Mouse (Mus musculus): ENCODE results near the gene Ankrd6. TPM values are rescaled to one million over a fixed set of nuclear protein-coding genes. Genes with fewer than 3 reads are reported as not detected.

Ankrd6 gene
- total and polyA plus RNA-seq, 3 experiments: 1.3 to 2.1 (median 1.6) TPM

- no peak for DNase-seq (ENCODE audit: extremely low read depth)
- Histone ChIP-seq H3K9me3 (replicated peaks; ENCODE audit: low read length) (no peaks in the 10 kb centered on the region), H3K4me2 (ENCODE audit: insufficient read depth, low read depth, poor library complexity, severe bottlenecking) (no peak overlapping the region), H3K4me1 (ENCODE audit: control insufficient read depth in 1 of 2, insufficient read depth in 2 of 2) (peaks cover 0 to 3% of the 10 kb centered on the region in 2 experiments; a peak in 2 of 4 replicates), H3K79me2 (replicated peaks; ENCODE audit: control insufficient read depth, extremely low read depth, insufficient read depth, poor library complexity, severe bottlenecking) (no peaks in the 10 kb centered on the region), H3K27ac (ENCODE audit: insufficient read depth, low read depth) (no peak overlapping the region), H3K36me3 (replicated peaks in 1 of 2; ENCODE audit: control insufficient read depth in 1 of 2, insufficient read depth in 1 of 2, low read length in 1 of 2) (no peaks in the 10 kb centered on the region), H3K27me3 (replicated peaks) (no peaks in the 10 kb centered on the region), H3K4me3 (replicated peaks in 1 of 3; ENCODE audit: low read depth in 2 of 3, low read length in 2 of 3, poor library complexity in 1 of 3) (no peak overlapping the region), H3K9ac (ENCODE audit: insufficient read depth, low read depth) (no peak overlapping the region)
- no peak for TF ChIP-seq RCOR1 (conservative IDR thresholded peaks at IDR 0.05; ENCODE audit: low read depth, low read length)
- TF ChIP-seq IRF4 (IDR thresholded peaks at IDR 0.05; ENCODE audit: low read depth, low read length): no peak
- TF ChIP-seq PAX5 (IDR thresholded peaks at IDR 0.05; ENCODE audit: low read length): no peak
- no peak for TF ChIP-seq SMC3 (IDR thresholded peaks at IDR 0.05; ENCODE audit: low read depth, low read length)
- no peak for TF ChIP-seq USF1 (IDR thresholded peaks at IDR 0.05; ENCODE audit: low read depth, low read length)
- no peak for TF ChIP-seq ZMIZ1 (IDR thresholded peaks at IDR 0.05; ENCODE audit: low read depth, low read length)
- TF ChIP-seq RAD21 (IDR thresholded peaks at IDR 0.05; ENCODE audit: low read depth, low read length): no peak
- TF ChIP-seq CHD1 (IDR thresholded peaks at IDR 0.05; ENCODE audit: low read depth, low read length): no peak
- no peak for TF ChIP-seq CHD2 (IDR thresholded peaks at IDR 0.05; ENCODE audit: low read length)
- TF ChIP-seq NELFE (IDR thresholded peaks at IDR 0.05; ENCODE audit: low read depth, low read length): no peak
- no peak for TF ChIP-seq MAX (IDR thresholded peaks at IDR 0.05; ENCODE audit: low read length)
- TF ChIP-seq POLR2A (IDR thresholded peaks at IDR 0.05; ENCODE audit: low read depth, low read length): no peak
- TF ChIP-seq MEF2A (IDR thresholded peaks at IDR 0.05; ENCODE audit: borderline replicate concordance, low read depth, low read length): no peak
- dilution Hi-C loops (cut with MboI; ENCODE audit: extremely low pct_ligation_motif_present, extremely low pct_unique_long_range_greater_than_20kb, low sequenced_read_pairs) (no loop called here), in situ Hi-C loops (cut with MboI; ENCODE audit: low pct_ligation_motif_present, low pct_unique_long_range_greater_than_20kb, low sequenced_read_pairs) (no loop called here)
These were observed 66.0 kb downstream of the Ankrd6 start for GRCm38 (mm10) chr4:32884599-32884998.

DNA sequence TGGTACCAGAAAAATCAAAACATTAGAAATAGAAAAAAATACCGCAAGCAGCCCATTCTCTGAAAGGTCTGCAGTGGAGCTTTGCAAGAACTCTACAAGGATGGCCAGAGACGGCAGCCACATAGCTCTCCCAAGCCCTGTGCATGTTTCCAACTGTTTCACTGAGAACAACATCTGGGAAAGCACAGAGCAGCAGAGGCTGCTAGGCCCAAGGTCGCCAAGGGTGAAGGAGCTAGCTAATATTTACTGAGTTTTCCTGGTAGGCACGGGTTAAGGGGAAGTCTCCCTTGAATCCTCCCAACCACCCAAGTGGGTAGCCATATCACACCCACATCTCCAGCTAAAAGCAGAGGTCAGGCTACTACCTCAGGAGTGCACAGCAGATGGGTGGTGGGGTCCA is 69.6 kb downstream of the Ankrd6 start:
- dilution Hi-C loops (cut with MboI; ENCODE audit: extremely low pct_ligation_motif_present, extremely low pct_unique_long_range_greater_than_20kb, low sequenced_read_pairs) (no loop called here), in situ Hi-C loops (cut with MboI; ENCODE audit: low pct_ligation_motif_present, low pct_unique_long_range_greater_than_20kb, low sequenced_read_pairs) (no loop called here)
- DNase-seq (ENCODE audit: extremely low read depth): no peak
- Histone ChIP-seq H3K36me3 (replicated peaks in 1 of 2; ENCODE audit: control insufficient read depth in 1 of 2, insufficient read depth in 1 of 2, low read length in 1 of 2) (no peaks in the 10 kb centered on the region), H3K4me2 (ENCODE audit: insufficient read depth, low read depth, poor library complexity, severe bottlenecking) (no peak overlapping the region), H3K79me2 (replicated peaks; ENCODE audit: control insufficient read depth, extremely low read depth, insufficient read depth, poor library complexity, severe bottlenecking) (no peaks in the 10 kb centered on the region), H3K9ac (ENCODE audit: insufficient read depth, low read depth) (no peak overlapping the region), H3K27me3 (replicated peaks) (no peaks in the 10 kb centered on the region), H3K4me1 (ENCODE audit: control insufficient read depth in 1 of 2, insufficient read depth in 2 of 2) (no peaks in the 10 kb centered on the region), H3K4me3 (replicated peaks in 1 of 3; ENCODE audit: low read depth in 2 of 3, low read length in 2 of 3, poor library complexity in 1 of 3) (no peak overlapping the region), H3K27ac (ENCODE audit: insufficient read depth, low read depth) (no peak overlapping the region), H3K9me3 (replicated peaks; ENCODE audit: low read length) (no peaks in the 10 kb centered on the region)
- TF ChIP-seq NELFE (IDR thresholded peaks at IDR 0.05; ENCODE audit: low read depth, low read length) (no peak), GABPA (IDR thresholded peaks at IDR 0.05; ENCODE audit: insufficient replicate concordance, low read depth, low read length) (no peak), E2F4 (IDR thresholded peaks at IDR 0.05; ENCODE audit: insufficient replicate concordance, low read depth, low read length) (no peak), MAZ (IDR thresholded peaks at IDR 0.05; ENCODE audit: low read depth, low read length) (no peak), POLR2A (IDR thresholded peaks at IDR 0.05; ENCODE audit: low read depth, low read length) (no peak), TCF12 (IDR thresholded peaks at IDR 0.05; ENCODE audit: low read depth, low read length) (no peak)
